Mouse (Mus musculus) erythroblast, embryonic 14.5 days (primary cell): ENCODE measurements around the gene Ccdc163.

Experiments
- GATA1 ChIP-seq: IDR thresholded peaks from 2 replicates; pipeline ENCODE4 v1.6.1; 2012; ENCODE audit warnings: low read length, inconsistent platforms, mixed read lengths
- TAL1 ChIP-seq: IDR thresholded peaks from 3 replicates; pipeline ENCODE4 v1.6.1; 2012; ENCODE audit warnings: low read length, inconsistent platforms, mixed read lengths

DNA sequence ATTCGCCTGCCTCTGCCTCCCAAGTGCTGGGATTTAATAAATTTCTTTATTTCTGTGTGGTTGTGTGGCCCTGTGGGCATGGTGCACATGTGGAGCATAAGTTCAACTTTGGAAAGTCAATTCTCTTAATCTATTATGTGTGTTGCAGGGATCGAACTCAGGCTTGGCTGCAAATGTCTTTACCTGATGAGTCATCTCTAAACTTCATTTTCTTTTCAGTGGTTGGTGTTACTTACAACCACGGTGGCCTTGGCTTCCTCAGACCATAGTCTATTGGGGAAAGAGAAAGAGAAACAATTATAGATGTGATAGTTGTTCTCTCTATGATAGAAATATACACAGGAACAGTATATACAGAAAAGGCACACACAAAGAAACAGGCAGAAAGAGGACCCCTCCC lies 32.3 kb upstream of the Ccdc163 start:
- TF ChIP-seq TAL1 (no peak), GATA1 (no peak)
